Mouse (Mus musculus) stomach, embryonic 14.5 days (tissue): ENCODE data around the gene Grtp1. TPM values are rescaled to one million over a fixed set of nuclear protein-coding genes. Genes with fewer than 3 reads are reported as not detected.

ENCODE experiments used
- ATAC-seq: fragments of 200-750 bp; cut with Nextera tagmentation; 2 replicates; pipeline ENCODE4 v1.8.0; 2017; ENCODE audit warnings: low read depth, moderate TSS enrichment; ENCODE audit not compliant: insufficient number of reproducible peaks, insufficient read depth, low FRiP score
- H3K27ac ChIP-seq: fragments of 300-500 bp; sonication (generic); 2 replicates; pipeline ENCODE4 v1.5.1; 2014; ENCODE audit warnings: mild to moderate bottlenecking, low read length, moderate library complexity, mixed read lengths
- H3K27me3 ChIP-seq: fragments of 300-500 bp; sonication (generic); 2 replicates; pipeline ENCODE4 v1.6.1; 2014; ENCODE audit warnings: low read length, control low read depth, mixed read lengths; ENCODE audit not compliant: control insufficient read depth, insufficient read depth
- H3K36me3 ChIP-seq: fragments of 300-500 bp; sonication (generic); 2 replicates; pipeline ENCODE4 v1.6.1; 2014; ENCODE audit warnings: mild to moderate bottlenecking, control low read depth, low read length, moderate library complexity, mixed read lengths; ENCODE audit not compliant: control insufficient read depth, insufficient read depth
- H3K4me1 ChIP-seq: fragments of 300-500 bp; sonication (generic); 2 replicates; pipeline ENCODE4 v1.6.1; 2014; ENCODE audit warnings: low read length, control low read depth, mixed read lengths; ENCODE audit not compliant: control insufficient read depth, insufficient read depth
- H3K4me2 ChIP-seq: fragments of 300-500 bp; sonication (generic); replicated peaks from 2 replicates; pipeline ENCODE4 v1.6.1; 2014; ENCODE audit warnings: low read depth, low read length, control low read depth
- H3K4me3 ChIP-seq: fragments of 300-500 bp; sonication (generic); 2 replicates; pipeline ENCODE4 v1.5.1; 2014; ENCODE audit warnings: low read depth, low read length, control low read depth
- H3K9ac ChIP-seq: fragments of 300-500 bp; sonication (generic); replicated peaks from 2 replicates; pipeline ENCODE4 v1.6.1; 2014; ENCODE audit warnings: low read depth, mild to moderate bottlenecking, control low read depth, low read length, moderate library complexity, mixed read lengths
- H3K9me3 ChIP-seq: fragments of 300-500 bp; sonication (generic); 2 replicates; pipeline ENCODE4 v1.6.1; 2016; ENCODE audit warnings: low read depth, low read length, control low read depth; ENCODE audit not compliant: control insufficient read depth
- WGBS: fragments of 180-500 bp; shearing (Covaris S2); extraction: QIAGEN DNeasy Blood & Tissue Kit; methylation state at CpG from one replicate; pipeline ENCODE4 v1.1.7; 2014; 5-methylcytosine and 5-hydroxymethylcytosine counted together
- polyA plus RNA-seq: library from polyadenylated mRNA; unstranded; fragments of >200 nt; fragmentation: Nextera tagmentation; extraction: Ambion mirVana; gene quantifications from 2 replicates; pipeline ENCODE4 v1.2.1, GENCODE M21; 2014

The Grtp1 gene
- polyA plus RNA-seq, 1 experiment from 2014 or later, result 27.6 TPM

DNA sequence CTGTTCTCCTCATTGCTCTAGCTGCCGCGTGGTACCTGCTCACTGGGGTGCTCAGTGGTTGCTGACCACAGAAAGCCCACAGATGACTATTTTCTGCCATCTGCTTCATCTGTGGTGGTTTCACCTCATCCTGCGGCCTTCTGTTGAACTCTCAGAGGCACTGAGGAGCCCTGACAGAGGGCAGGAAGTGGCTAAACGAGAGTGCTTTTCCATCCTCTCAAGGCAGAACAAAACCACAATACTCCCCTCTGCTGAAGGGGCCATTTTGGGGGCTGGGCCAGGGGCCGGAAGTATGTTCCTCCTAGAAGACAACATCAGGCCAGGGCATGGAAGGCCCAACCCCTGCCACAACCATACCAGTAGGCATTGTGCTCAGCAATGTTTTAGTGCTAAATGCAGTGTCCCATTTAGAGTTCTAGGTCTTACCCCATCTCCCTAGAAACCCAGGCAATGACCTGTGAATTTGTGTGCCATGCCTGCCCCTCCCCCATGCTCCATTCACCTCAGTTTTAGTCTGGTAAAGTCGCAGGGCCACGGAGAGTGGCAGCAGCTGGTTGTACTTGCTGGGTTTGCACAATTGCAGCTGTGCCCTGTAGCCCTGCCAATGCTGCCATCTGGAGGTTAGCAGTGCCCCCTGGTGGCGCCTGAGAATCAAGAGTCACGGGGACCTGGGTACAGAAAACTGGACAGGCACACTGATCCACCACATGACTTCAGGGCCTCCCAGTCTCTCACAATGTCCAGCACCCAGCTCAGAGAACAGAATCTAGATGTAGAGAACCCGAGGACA is 13.3 kb upstream of the Grtp1 start:
- ATAC-seq, result peak; percentile 68; the same call in 1 of the 2 replicates
- Histone ChIP-seq H3K4me2 (no peak overlapping the region), H3K27me3 (no peaks in the 10 kb centered on the region), H3K27ac (no peak overlapping the region), H3K9me3 (no peaks in the 10 kb centered on the region), H3K4me3 (no peak overlapping the region), H3K36me3 (no peaks in the 10 kb centered on the region), H3K4me1 (peaks cover 7% of the 10 kb centered on the region), H3K9ac (no peak overlapping the region)
- 22% methylated on average over 10 of the region's 10 CpGs for WGBS

DNA sequence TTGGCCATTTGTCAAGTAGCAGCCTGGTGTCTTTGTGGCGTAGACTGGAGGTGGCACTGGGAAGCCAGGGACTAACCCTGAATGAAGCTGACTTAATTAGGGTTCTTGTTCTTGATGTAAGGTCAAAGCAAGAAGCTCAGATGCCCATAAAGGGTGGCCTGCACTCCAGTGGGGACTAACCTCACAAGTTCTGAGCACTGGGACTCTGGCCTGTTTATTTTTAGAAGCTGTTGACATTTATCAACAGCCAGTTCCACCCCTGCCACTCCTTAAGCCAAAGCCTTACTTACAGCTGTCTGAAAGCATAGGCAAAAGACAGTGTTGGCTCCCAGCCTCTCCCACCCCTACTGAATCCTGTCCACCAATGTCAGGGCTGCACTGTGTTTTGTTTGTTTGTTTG is 9.3 kb upstream of the Grtp1 start:
- Histone ChIP-seq H3K4me2 (no peak overlapping the region), H3K9me3 (no peaks in the 10 kb centered on the region), H3K27ac (no peak overlapping the region), H3K9ac (no peak overlapping the region), H3K36me3 (no peaks in the 10 kb centered on the region), H3K4me3 (no peak overlapping the region), H3K27me3 (no peaks in the 10 kb centered on the region), H3K4me1 (peaks cover 13% of the 10 kb centered on the region)
- no peak for ATAC-seq
- WGBS, result 56% methylated on average over 1 of the region's 1 CpGs

GRCm38 (mm10) chr8:13208627-13209355 is 8.4 kb upstream of the Grtp1 start:
- Histone ChIP-seq H3K27ac (no peak overlapping the region), H3K36me3 (no peaks in the 10 kb centered on the region), H3K4me3 (no peak overlapping the region), H3K9me3 (no peaks in the 10 kb centered on the region), H3K4me1 (peaks cover 12% of the 10 kb centered on the region), H3K4me2 (no peak overlapping the region), H3K9ac (no peak overlapping the region), H3K27me3 (no peaks in the 10 kb centered on the region)
- no peak for ATAC-seq
- 29% methylated on average over 6 of the region's 6 CpGs for WGBS

- no peaks in the 10 kb centered on the region for H3K9me3 ChIP-seq
- no peak overlapping the region for H3K4me2 ChIP-seq
- no peak overlapping the region for H3K27ac ChIP-seq
- no peaks in the 10 kb centered on the region for H3K36me3 ChIP-seq
- peaks cover 5% of the 10 kb centered on the region; the same call in 1 of the 2 replicates for H3K4me1 ChIP-seq
- WGBS, result 32% methylated on average over 5 of the region's 5 CpGs
- ATAC-seq, result peak; percentile 38; the same call in 1 of the 2 replicates
- H3K4me3 ChIP-seq, result no peak overlapping the region
- H3K27me3 ChIP-seq, result no peaks in the 10 kb centered on the region
- no peak overlapping the region for H3K9ac ChIP-seq
These were observed 5.9 kb upstream of the Grtp1 start for GRCm38 (mm10) chr8:13206290-13206689.

GRCm38 (mm10) chr8:13205311-13205710 is 4.9 kb upstream of the Grtp1 start:
- 73% methylated on average over 5 of the region's 5 CpGs for WGBS
- no peak overlapping the region; the same call in 1 of the 2 replicates for H3K27ac ChIP-seq

DNA sequence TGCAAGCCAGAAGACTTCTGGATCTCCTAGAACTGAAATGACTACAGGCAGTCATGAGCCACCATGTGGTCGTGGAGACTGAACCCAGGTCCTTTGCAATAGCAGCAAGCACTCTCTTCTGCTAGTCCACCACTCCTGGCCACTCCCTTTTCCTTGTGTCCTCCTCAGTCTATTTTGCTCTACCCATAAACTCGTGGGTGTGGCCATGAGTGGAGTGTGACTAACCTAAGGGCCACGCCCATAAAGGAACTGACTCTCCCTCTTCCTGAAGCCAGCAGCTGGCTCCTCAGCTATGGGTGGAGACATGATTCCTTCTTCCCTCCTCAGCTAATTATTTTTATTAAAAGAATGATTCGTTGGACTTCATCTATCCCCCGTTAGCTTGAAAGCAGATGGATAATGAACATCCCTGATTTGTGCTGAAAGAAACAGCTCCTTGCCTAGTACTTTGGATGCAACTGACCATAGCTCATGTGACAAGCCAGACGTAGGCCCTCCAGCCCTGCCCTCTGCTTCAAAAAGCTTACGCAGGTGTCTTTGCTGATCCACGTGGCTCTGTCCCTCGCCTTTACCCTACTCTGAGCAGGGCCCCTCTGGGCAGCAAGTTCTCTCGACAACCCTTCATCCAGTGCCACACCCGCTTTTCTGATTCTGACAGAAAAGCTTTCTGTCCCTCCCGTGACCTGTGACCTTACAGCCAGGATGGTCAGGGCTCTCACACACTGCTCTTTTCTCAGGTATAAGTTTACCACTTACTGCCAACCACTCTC is 4.1 kb upstream of the Grtp1 start:
- Histone ChIP-seq H3K36me3 (no peaks in the 10 kb centered on the region), H3K4me1 (peaks cover 5% of the 10 kb centered on the region; the same call in 1 of the 2 replicates), H3K9me3 (no peaks in the 10 kb centered on the region), H3K4me3 (no peak overlapping the region), H3K9ac (no peak overlapping the region), H3K4me2 (no peak overlapping the region), H3K27me3 (no peaks in the 10 kb centered on the region), H3K27ac (no peak overlapping the region; the same call in 1 of the 2 replicates)
- WGBS, result 59% methylated on average over 12 of the region's 12 CpGs
- no peak; the same call in 1 of the 2 replicates for ATAC-seq

More at GRCm38 (mm10) chr8:13205311-13205710, 4.9 kb upstream of the Grtp1 start:
- Histone ChIP-seq H3K4me1 (peaks cover 5% of the 10 kb centered on the region; the same call in 1 of the 2 replicates), H3K4me3 (no peak overlapping the region), H3K36me3 (no peaks in the 10 kb centered on the region), H3K4me2 (no peak overlapping the region), H3K9ac (no peak overlapping the region), H3K27me3 (no peaks in the 10 kb centered on the region), H3K9me3 (no peaks in the 10 kb centered on the region)
- ATAC-seq, result no peak

DNA sequence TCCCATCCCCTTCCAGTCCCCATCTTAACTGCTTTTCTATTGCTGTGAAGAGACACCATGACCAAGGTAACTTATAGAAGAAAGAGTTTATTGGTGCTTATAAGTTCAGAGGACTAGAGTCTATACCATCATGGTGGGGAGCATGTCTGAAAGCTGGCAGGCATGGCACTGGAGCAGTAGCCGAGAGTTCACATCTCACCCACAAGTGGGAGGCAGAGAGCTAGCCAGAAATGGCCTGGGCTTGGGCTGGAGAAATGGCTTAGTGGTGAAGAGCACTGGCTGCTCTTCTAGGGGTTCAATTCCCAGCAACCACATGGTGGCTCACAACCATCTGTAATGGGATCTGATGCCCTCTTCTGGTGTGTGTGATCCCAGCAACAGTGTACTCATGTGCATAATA is 3.1 kb upstream of the Grtp1 start:
- H3K27ac ChIP-seq, result no peak overlapping the region
- ATAC-seq, result no peak
- peaks cover 5% of the 10 kb centered on the region; the same call in 1 of the 2 replicates for H3K4me1 ChIP-seq
- no peaks in the 10 kb centered on the region for H3K36me3 ChIP-seq
- no peak overlapping the region for H3K4me3 ChIP-seq
- no peak overlapping the region for H3K4me2 ChIP-seq
- WGBS, result 50% methylated on average over 1 of the region's 1 CpGs
- no peaks in the 10 kb centered on the region for H3K9me3 ChIP-seq
- H3K9ac ChIP-seq, result no peak overlapping the region
- H3K27me3 ChIP-seq, result no peaks in the 10 kb centered on the region

DNA sequence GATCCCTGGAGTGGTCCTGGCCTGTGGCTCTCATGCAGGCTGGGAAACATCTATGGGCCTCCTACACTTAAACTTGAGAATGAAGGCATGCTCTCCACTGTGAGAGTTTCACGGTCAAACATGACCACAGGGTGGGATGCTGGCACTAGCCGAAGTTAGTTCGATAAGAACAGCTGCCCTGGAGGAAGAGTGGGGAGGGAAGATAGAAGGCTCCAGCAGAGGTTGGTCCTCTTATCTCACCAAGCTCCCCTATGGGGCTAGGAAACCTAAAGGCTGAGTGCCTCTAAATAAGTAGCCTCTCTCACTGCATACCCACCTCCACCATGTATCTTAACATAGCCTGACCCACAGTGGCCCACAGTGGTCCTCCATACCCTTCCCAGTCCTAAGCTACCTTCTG is 2.4 kb upstream of the Grtp1 start:
- Histone ChIP-seq H3K9me3 (no peaks in the 10 kb centered on the region), H3K4me3 (no peak overlapping the region), H3K27ac (no peak overlapping the region), H3K36me3 (no peaks in the 10 kb centered on the region), H3K4me1 (peaks cover 5% of the 10 kb centered on the region; the same call in 1 of the 2 replicates), H3K9ac (no peak overlapping the region), H3K4me2 (no peak overlapping the region), H3K27me3 (no peaks in the 10 kb centered on the region)
- no peak for ATAC-seq
- 86% methylated on average over 3 of the region's 3 CpGs for WGBS
